Mouse (Mus musculus) cerebellum, adult 18-20 months (tissue): ENCODE data around the gene Mtr.

Experiments used
- DNase-seq, 2 experiments: peaks; one replicate each; pipeline ENCODE4 v3.0.0; 2021

Gene Mtr

GRCm38 (mm10) chr13:12257391-12258380, at the start of gene Mtr:
Gene Mtr, minus strand, starts transcription at chr13:12258113.
- peak; percentile 95 to 99 for DNase-seq

- DNase-seq = no peak
Measured at GRCm38 (mm10) chr13:12307286-12307685, 49.4 kb upstream of the Mtr start.

DNA sequence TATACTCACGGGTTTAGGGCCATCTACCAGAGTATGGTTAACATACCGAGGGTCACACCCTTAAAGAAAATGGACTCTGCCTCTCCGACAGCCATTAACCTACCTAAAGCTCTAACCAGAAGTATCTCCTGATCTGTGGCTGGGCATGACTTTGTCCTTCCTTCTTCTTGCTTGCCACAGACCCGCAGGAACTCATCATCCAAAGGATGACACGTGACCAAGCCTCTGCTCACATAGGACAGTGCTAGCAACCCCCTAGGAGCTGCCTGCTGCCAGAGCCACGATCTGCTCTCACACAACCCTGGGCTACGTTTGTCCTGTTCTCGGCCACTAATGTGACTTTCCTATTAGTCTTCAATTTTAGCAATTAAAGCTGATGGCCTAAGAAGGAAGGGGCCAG, 47.6 kb upstream of the Mtr start:
- DNase-seq = no peak

- no peak for DNase-seq
Measured at GRCm38 (mm10) chr13:12304991-12305390, 47.1 kb upstream of the Mtr start.

- no peak for DNase-seq
Measured at GRCm38 (mm10) chr13:12297777-12298176, 39.9 kb upstream of the Mtr start.

- DNase-seq = no peak
Measured at GRCm38 (mm10) chr13:12296701-12297100, 38.8 kb upstream of the Mtr start.

GRCm38 (mm10) chr13:12293810-12294209, 35.9 kb upstream of the Mtr start:
- no peak for DNase-seq

DNA sequence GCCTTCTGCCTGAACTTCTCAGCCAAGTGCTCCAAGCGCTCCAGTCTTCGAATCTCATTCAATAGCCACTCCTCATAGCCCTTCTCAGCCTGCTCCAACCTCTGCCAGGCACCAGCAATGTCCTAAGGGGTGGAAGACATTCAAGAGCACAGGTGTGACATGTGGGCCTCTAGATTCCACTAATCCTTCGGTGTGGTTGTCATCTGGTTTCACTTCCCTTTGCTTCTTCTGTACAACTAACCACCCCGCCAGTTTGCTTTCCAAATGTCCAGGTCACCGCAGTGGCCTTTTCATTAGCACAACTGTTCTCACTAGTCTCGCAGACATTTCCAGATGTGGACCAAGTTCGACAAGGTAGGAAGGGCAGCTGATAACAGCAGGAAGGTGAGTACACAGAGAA, 32.8 kb upstream of the Mtr start:
- DNase-seq = no peak

DNA sequence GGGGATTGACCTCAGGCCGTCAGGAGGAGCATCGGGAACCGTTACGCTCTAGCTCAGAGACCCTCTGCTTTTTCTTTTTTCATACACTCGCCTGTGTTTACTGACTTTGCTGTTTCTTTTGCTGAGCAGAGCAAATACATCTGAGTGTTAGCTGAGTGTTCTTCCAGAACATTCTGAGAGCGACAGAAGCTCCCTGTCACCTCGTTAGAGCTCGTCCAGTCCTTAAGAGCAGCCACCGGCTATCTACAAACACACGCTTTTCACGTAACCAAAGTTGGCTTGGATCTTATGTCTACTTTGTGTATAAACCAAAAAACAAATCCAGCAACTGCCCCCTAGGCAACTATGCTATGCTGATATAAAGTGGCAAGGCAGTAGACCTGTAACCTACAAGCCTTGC, 26.6 kb upstream of the Mtr start:
- DNase-seq = no peak

DNA sequence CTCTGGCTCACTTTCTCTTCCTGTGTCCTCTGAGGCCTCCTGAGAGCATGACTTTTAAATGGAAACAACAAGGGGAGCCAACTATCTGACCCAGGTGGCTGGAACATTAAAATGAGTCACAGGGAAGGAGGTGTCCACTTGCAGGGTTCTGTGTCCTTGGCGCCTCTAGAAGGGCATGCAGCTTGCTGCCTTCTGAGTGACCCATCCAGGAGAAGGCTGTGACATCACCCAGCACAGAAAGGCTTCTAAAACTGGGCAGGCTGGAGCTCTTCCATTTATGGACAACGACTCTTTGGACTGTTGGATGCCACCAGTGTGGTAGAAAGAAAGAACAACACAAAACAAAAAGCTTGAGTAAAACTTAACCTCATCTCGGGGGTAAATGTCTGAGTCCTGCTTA, 25.9 kb upstream of the Mtr start:
- no peak for DNase-seq

- DNase-seq = no peak
Measured at GRCm38 (mm10) chr13:12274721-12275120, 16.8 kb upstream of the Mtr start.

DNA sequence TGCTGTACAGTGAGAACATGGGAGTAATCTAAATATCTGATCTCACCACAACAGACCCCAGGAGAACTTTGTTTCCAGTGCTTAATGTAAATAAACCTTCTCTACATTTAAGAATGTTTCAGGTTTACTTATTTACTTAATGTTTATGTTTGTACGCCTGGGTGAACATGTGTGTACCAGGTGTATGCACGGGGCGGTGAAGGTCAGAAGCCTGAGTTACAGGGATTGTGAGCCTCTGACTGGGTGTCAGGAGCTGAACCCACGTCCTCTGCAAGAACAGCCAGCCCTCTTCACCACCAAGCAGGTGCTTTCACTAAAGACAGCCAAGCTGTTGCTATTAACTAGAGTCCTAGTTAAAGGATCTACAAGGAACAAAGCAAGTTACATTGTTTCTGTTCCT, 16.3 kb upstream of the Mtr start:
- DNase-seq = no peak

DNA sequence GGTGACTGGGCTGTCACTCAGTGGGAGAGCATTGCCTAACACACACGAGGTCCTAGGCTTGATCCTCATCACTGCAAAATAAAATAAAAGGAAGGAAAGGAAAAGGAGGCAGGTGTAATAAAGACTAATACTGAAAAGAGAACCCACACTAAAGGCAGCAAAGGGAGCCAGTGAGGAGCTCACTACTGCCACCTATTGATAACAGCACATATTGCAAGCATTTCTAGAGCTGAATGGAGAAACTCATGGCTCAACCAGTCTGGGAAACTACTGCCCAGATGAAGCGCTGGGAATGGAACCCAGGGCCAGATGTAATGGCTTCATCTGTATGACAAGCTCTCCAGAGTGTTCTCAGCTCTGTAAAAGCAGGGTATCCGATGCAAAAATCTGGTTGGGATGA, 15.0 kb upstream of the Mtr start:
- peak; percentile 18 to 35 for DNase-seq

GRCm38 (mm10) chr13:12267971-12268370, 10.1 kb upstream of the Mtr start:
- DNase-seq = no peak

GRCm38 (mm10) chr13:12267097-12267496, 9.2 kb upstream of the Mtr start:
- no peak for DNase-seq

DNA sequence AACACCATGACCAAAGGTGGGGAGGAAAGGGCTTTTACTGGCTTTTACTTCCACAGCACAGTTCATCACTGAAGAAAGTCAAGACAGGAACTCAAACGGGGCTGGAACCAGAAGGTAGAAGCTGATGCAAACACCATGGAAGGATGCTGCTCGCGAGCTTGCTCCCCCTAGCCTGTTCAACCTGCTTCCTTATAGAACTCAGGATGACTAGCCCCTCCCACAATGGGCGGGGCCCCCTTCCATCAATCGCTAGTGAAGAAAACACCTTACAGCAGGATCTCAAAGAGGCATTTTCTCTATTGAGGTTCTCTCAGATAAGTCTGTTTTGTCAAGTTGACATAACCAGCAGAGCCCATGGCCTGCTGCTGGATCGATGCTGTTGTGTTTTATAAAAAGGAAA, 6.1 kb upstream of the Mtr start:
- DNase-seq = no peak

DNA sequence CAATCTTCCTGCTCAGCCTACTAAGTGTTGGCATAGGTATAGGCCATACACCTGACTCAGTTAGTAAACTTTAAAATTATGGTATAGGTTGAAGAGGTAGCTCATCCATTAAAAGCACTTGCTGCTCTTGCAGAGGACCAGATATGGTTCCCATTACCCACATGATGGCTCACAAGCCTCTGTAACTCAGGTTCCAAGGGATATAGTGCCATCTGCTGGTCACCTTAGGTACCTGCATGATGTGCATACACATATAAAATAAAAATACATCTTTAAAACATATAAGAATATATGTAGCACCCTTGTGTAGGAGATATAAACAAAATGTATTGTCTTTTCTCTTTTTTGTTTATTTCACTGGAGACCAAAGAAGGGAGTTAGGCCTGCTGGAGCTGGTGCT, 3.6 kb upstream of the Mtr start:
- DNase-seq = no peak

DNA sequence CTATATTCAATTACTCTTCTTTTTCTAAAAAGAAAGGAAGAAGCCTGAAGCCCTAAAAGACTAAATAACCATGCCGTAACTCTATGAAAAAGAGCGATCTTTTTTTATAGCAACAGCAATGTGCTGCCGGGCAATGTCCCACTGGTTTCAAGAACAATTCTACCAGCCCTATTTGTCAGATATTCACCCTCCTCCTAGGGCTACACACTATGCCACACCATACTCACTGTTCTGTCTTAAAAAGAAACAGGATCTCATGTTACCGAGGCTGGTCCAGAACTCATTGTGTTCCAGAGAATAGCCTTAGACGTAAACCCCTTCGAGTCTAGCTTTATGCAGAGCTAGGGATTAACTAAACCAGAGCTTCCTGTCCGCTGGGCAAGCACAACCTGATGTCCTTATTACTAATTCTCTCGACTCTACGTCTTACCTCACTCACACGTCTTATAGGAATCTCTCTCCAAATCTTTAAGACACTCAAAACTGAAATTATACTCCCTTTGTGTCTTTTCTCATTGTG, 982 bp downstream of the Mtr start:
- peak in 1 of 2 experiments; percentile 14 for DNase-seq

- DNase-seq = no peak
Measured at GRCm38 (mm10) chr13:12255911-12256705, 1.8 kb downstream of the Mtr start.

GRCm38 (mm10) chr13:12250496-12250895, 7.4 kb downstream of the Mtr start:
- no peak for DNase-seq

- DNase-seq = no peak
Measured at GRCm38 (mm10) chr13:12249195-12249898, 8.6 kb downstream of the Mtr start.

DNA sequence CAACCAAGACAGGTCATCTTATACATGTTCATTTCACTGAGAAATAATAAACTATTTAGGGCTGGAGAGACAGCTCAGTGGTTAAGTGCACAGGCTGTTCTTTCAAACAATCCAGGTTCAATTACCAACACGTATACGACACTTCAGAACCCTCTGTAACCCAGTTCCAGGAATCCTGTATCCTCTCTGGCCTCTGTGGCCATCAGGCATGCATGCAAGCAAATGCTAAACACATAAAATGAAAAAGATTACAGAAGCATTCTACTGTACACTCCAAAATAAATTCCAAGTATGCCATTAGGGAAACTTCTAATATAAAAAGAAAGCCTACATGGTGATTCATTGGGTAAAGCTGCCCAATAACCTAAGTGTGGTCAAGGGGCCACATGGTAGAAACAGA, 12.0 kb downstream of the Mtr start:
- no peak for DNase-seq

- DNase-seq = peak in 1 of 2 experiments; percentile 11
Measured at GRCm38 (mm10) chr13:12243991-12244390, 13.9 kb downstream of the Mtr start.
